Mouse (Mus musculus) adrenal gland, postnatal 10 days (tissue): ENCODE data around the gene Atg16l2. TPM values are rescaled to one million over a fixed set of nuclear protein-coding genes. Genes with fewer than 3 reads are reported as not detected.
A peak's percentile ranks its signal among the peaks of the same experiment; 100 is the strongest.

Source experiments
- DNase-seq: peaks from one replicate; pipeline ENCODE4 v3.0.0; 2021; ENCODE audit warnings: mixed read lengths
- total RNA-seq, 2 experiments: library from RNA; stranded (reverse); gene quantifications; 2 replicates each; pipeline ENCODE4 v1.2.3; 2021

Gene Atg16l2
- total RNA-seq, 2 experiments from 2014 or later, result 14.6 to 18.5 TPM

GRCm38 (mm10) chr7:101292086-101292485 lies 10.0 kb downstream of the Atg16l2 start:
- DNase-seq, result no peak

- DNase-seq, result no peak
Measured at GRCm38 (mm10) chr7:101291641-101292040, 10.4 kb downstream of the Atg16l2 start.

GRCm38 (mm10) chr7:101291211-101291610 lies 10.8 kb downstream of the Atg16l2 start:
- DNase-seq, result no peak

- no peak for DNase-seq
Measured at GRCm38 (mm10) chr7:101290401-101290800, 11.7 kb downstream of the Atg16l2 start.

- DNase-seq, result peak; percentile 74
Measured at GRCm38 (mm10) chr7:101288436-101288835, 13.6 kb downstream of the Atg16l2 start.

- no peak for DNase-seq
Measured at GRCm38 (mm10) chr7:101287820-101288219, 14.2 kb downstream of the Atg16l2 start.

GRCm38 (mm10) chr7:101286891-101287290 lies 15.2 kb downstream of the Atg16l2 start:
- DNase-seq, result no peak

GRCm38 (mm10) chr7:101284504-101284903 lies 17.5 kb downstream of the Atg16l2 start:
- DNase-seq, result no peak

GRCm38 (mm10) chr7:101282721-101283120 lies 19.3 kb downstream of the Atg16l2 start:
- DNase-seq, result no peak

- no peak for DNase-seq
Measured at GRCm38 (mm10) chr7:101272466-101273160, 29.4 kb downstream of the Atg16l2 start.

- no peak for DNase-seq
Measured at GRCm38 (mm10) chr7:101271602-101272001, 30.4 kb downstream of the Atg16l2 start.

- DNase-seq, result no peak
Measured at GRCm38 (mm10) chr7:101267457-101268259, 34.4 kb downstream of the Atg16l2 start.

GRCm38 (mm10) chr7:101263511-101263910 lies 38.5 kb downstream of the Atg16l2 start:
- no peak for DNase-seq

- DNase-seq, result no peak
Measured at GRCm38 (mm10) chr7:101261941-101262546, 40.0 kb downstream of the Atg16l2 start.

- DNase-seq, result no peak
Measured at GRCm38 (mm10) chr7:101258482-101258881, 43.6 kb downstream of the Atg16l2 start.

- no peak for DNase-seq
Measured at GRCm38 (mm10) chr7:101253071-101253470, 49.0 kb downstream of the Atg16l2 start.

GRCm38 (mm10) chr7:101249173-101249572 lies 52.9 kb downstream of the Atg16l2 start:
- no peak for DNase-seq

GRCm38 (mm10) chr7:101248760-101249159 lies 53.3 kb downstream of the Atg16l2 start:
- no peak for DNase-seq

- DNase-seq, result no peak
Measured at GRCm38 (mm10) chr7:101236712-101237473, 65.2 kb downstream of the Atg16l2 start.

GRCm38 (mm10) chr7:101232716-101233115 lies 69.3 kb downstream of the Atg16l2 start:
- no peak for DNase-seq

- DNase-seq, result no peak
Measured at GRCm38 (mm10) chr7:101231458-101231857, 70.6 kb downstream of the Atg16l2 start.

GRCm38 (mm10) chr7:101229336-101229735 lies 72.7 kb downstream of the Atg16l2 start:
- peak; percentile 56 for DNase-seq
